Mouse (Mus musculus) cerebellum, adult 9-10 months (tissue): ENCODE results near the gene Clk2.
"Not testable (repeated sequence)": the region's sequence is repeated elsewhere in the genome, so short reads cannot be mapped to it uniquely, and the experiment has no call there.

ENCODE experiments used
- DNase-seq: peaks from one replicate; pipeline ENCODE4 v3.0.0; 2022

Gene Clk2

DNA sequence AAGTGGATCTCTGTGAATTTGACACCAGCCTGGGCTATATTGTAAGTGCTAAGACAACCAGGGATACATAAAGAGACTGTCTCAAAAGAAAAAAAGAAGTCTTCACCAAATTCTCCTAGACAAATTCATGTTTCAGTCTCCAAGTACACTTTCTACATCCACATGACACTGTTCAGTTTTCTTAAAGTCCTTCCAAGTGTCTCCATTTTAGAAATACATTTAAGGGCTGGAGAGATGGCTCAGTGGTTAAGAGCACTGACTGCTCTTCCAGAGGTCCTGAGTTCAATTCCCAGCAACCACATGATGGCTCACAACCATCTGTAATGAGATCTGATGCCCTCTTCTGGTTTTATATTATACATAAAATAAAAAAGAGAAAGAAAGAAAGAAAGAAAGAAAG lies 3.4 kb upstream of the Clk2 start:
- DNase-seq, result not testable (repeated sequence)

DNA sequence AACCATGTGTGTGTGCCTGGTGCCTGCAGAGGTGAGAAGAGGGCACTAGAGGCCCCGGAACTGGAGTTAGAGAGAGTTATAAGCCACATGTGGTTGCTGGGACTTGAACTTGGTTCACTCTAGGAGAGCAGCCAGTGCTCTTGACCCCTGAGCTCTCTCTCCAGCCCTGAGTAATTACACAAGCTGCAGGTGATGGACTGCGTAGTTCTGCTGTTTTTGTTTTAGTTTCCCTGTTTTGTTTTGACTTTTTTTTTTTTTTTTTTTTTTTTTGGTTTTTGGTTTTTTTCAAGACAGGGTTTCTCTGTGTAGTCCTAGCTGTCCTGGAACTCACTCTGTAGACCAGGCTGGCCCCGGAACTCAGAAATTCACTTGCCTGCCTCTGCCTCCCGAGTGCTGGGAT lies 2.8 kb upstream of the Clk2 start:
- DNase-seq, result no peak

DNA sequence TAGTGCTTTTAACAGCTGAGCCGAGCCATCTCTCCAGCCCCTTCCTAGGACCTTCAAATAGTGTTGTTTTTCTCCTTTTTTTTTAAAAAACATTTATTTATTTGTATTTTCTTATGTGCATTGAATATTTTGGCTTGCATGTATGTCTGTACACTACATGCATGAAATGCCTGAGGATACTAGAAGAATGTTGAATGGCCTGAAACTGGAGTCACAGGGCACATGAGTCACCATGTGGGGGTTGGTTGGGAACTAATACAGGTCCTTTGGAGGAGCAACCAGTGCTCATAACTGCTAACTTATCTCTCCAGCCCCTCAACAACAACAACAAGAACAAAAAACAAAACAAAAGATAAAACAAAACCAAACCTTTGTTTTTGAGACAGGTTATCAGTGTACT lies 1.5 kb upstream of the Clk2 start:
- peak; percentile 27 for DNase-seq

DNA sequence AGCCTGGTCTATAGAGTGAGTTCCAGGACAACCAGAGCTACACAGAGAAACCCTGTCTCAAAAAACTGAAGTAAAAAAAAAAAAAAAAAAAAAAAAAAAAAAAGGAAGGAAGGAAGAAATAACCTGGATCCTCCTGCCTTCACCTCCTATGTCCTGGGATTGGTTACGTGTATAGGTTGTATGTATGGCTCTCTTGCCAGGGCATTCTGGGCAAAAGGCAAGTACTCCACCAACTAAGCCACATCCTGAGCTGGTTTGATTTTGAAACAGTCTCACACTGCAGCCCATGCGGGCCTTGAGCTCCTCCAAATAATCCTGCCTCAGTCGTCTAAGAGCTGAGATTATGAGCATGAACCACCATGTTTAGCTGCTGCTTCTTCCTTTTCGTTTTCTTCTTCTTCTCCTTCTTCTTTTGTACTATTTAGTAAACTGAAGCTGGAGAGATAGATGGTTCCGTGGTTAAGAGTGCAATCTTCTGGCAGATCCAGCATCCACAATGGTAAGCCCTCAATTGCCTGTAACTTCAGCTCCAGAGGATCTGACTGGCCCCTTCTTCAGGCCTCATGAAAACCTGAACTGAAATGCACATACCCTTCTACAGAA lies 851 bp upstream of the Clk2 start:
- no peak for DNase-seq

DNA sequence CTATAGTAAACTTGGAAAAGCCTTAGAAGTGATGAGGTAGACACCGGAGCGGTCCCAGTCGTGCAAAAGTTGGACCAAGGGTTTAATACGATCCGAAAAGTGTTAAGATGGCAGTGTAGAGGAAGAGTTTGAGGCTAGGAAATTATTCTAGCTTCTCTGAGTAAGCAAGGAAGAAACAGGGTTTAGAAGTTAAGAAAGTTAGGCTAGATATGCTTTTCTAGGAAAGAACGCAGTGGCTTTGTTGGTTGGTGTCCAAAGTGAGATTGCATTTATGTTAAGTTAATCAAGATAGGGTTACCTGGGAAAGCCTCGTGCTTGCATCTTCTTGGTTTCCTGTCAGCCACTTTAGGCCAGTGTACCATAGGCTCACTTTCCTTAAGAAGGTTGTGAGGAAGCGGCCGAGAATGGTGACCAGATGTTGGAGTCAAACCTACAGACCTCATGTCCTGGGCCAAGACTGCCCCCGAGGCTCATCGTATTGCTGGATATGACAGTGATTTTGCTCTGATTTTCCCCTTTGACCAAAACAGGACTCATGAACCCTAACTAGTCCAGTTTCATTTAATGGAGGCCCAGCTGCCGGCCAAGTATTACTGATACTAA lies 774 bp downstream of the Clk2 start:
- DNase-seq, result no peak

DNA sequence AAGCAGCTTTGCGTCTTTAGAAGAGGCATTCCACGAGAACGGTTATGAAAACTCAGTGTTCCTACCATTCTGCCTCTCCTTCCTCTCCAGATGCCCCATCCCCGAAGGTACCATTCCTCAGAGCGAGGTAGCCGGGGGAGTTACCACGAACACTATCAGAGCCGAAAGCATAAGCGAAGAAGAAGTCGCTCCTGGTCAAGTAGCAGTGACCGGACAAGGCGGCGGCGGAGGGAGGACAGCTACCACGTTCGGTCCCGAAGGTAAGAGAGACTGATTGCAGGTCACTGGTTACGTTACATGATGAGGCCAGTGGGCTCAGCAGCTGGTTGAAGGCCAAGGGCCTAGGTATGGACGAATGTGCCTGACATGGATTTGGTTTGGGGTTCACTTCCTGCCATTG lies 2.4 kb downstream of the Clk2 start:
- DNase-seq, result no peak

DNA sequence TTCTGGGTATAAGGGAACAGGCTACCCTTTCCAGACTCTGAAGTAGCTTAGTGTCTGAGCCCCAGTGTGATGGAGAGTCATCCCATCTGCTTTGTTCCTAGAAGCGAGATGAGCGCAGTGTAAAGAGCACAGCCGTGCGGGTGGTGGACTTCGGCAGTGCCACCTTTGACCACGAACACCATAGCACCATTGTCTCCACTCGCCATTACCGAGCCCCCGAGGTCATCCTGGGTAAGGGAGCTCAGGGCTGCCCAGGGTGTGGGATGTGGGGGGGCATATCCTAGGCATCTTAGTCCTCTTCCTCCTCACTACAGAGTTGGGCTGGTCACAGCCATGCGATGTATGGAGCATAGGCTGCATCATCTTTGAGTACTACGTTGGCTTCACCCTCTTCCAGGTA lies 10.2 kb downstream of the Clk2 start:
- DNase-seq, result no peak

DNA sequence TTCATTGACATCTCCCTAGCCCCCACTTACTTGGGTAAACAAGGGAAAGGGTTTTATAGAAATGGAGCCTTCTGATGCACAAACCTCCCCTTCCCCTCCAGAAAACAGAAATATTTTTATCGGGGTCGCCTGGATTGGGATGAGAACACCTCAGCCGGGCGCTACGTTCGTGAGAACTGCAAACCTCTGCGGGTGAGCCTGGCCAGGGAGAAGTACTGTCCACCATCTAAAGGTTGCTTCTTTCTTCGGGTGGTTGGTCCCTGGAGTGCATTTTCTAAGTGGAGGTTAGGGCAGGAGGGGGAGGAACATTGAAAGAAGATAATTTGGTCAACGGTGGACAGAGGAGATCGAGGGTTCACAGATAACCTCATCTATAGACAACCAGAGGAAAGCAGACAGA lies 10.9 kb downstream of the Clk2 start:
- DNase-seq, result no peak

DNA sequence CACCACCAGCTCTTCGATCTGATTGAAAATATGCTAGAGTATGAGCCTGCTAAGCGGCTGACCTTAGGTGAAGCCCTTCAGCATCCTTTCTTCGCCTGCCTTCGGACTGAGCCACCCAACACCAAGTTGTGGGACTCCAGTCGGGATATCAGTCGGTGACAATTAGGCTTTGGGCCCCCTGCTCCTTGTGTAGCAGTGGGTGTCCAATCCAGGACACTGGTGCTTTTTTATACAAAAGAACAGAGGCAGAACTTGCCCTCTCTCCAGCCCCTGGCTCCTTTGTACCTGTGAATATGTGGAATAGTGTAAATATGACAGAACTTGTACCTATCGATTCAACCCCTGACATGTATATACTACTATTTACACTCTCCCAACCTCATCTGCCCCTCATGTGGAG lies 11.8 kb downstream of the Clk2 start:
- DNase-seq, result no peak

DNA sequence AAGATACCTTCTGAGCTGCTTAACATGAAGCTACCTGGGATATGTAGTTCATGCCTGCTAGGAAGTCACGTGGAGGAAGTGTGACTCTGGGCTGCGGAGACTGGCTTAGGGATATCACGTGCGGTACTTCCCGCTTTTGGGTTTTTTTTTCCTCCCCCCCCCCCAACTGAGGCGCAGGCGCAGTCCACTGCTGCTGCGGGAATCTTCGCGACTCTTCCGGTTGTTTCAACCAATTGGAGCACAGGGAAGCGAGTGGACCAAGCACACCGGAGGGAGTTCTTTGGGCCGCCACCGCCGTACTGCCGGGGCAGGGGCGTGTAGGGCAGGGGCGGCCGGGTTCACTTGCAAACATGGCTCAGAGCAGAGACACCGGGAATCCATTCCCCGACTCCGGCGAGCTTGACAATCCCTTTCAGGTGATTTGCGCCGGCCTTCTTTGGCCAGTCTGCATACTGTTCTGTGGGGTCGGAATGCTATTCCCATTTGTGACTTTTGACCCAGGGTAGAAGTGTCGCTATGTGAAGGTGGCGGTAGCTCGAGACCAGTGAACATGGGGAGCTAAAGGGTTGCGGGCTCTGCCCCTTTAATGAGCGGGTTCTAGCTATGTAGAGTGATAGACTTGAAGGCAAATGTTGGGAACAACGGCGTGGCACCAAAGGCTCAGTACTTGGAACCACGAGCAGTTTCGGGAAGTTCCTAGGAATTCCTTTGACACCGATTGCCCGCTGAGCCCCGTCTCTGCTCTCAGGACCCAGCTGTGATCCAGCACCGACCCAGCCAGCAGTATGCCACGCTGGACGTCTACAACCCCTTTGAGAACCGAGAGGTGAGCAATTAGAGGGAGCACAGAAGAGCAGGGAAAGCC lies 12.9 kb downstream of the Clk2 start, which contains the start of gene Scamp3:
Gene Scamp3 (plus strand): TSS at position 232 of the 865 bp plus-strand sequence.
- peak; percentile 95 for DNase-seq

DNA sequence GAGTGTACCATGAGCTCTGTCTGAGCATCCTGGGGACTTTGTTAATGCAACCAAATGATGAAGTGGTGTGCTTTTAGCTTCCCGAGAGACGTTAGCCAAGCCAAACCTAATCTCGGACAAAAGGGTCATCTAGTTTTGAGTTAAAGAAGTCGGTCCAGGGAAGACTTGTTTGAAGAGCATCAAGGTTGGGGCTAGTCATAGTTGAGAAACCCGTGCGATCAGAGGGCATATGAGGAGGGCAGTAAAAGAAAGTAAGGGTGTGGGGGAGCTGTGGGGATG lies 13.5 kb downstream of the Clk2 start:
- DNase-seq, result no peak

DNA sequence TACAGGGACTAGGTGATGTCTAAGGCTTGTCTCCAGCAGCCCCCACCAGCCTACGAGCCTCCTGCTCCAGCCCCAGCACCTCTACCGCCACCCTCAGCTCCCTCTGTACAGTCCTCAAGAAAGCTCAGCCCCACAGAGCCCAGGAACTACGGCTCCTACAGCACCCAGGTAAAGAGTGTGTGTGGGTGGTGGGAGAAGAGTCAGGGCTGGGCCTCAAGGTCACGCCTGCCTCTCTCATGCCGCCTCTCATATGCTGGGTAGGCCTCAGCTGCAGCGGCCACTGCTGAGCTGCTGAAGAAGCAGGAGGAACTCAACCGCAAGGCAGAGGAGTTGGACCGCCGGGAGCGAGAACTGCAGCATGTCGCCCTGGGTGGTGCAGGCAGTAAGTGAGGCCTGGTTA lies 14.5 kb downstream of the Clk2 start:
- DNase-seq, result no peak

DNA sequence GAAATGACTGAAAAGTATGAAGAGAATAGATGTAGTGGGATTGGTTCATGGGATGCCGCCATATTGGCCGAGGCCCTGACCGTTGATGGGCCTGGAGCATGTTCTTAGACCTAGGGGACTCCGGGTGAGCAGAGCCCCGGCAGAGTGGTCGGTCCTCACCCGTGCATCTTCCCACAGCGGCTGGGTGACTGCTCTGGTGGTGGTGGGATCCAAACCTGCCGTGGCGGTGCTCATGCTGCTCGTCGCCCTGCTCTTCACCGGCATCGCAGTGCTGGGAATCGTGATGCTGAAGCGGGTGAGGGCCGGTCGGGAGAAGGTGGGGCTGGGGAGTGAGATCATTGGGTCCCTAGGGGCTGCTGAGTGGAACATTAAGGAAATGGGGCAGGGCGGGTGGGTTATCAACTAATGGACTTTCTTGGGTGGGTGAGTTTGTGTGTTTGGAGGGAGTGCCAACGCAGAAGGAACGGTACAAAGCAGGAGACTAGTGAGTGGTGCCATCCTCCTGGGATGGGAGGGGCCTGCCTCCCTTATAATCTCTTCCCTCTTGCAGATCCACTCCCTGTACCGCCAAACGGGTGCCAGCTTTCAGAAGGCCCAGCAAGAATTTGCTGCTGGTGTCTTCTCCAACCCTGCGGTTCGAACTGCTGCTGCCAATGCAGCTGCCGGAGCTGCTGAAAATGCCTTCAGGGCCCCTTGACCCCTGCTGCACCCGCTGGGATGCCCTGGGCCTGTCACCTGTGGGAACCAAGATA lies 17.3 kb downstream of the Clk2 start:
- peak; percentile 57 for DNase-seq

DNA sequence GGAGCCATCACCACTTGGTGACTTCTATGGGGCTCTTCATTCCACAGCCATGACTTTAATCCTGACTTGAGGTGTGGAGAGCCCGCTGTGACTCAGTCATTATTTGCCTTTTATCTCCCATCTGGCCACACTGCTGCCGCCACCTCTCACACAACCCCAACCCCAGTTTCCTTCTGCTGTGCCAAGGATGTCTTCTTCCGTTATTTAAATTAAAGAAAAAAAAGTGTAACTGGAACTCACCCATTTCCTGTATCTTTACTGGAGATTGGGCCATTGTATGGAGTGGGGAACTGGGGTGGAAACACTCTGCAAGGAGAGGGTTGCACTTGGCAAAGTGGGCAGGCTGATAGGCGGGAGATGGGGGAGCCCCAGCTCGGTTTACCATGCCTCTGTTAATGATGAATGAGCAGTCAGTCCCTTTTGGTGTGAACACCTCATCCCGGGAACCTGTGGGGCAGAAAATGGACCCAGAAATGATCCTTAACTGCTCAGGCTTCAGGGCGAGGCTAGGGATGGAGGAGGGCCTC lies 18.0 kb downstream of the Clk2 start:
- DNase-seq, result no peak

DNA sequence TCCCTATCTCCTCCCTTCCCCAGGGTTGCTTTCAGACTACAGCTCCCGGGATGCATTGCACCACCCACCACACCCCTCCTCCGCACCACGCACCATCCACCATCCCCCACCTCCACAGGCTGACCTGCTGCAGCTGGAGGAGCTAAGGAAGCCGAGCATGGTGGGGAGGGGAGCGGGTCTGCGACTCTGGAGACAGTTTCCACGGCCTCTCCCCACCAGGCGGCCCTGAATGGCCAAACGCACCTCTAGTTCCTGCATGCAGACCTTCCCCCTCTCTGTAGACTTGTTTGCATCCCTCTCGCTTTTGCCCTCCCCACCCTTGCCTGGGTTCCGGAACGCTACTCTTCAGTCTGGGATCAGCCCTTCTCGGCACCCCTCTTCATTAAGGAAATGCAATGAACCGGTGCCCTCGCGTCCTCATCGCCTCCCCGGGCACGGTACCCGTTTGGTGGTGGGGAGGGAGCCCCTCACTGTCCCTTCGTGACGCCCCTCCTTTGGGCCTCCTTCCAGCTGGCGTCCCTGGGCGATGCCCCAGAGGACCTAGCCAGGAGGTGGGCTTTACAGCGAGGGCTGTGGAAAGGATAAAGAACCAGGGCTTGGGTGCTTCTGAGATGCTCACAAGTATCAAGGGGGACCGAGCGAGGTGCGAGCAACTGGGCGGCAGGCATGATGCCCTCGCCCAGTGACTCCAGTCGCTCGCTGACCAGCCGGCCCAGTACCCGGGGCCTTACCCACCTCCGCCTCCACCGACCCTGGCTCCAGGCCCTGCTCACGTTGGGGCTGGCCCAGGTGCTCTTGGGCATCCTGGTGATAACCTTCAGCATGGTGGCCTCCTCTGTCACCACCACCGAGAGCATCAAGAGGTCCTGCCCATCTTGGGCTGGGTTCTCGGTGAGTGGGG lies 18.7 kb downstream of the Clk2 start, which contains the start of gene Fam189b:
Gene Fam189b (plus strand): TSS at position 86 of the 901 bp plus-strand sequence.
- peak; percentile 92 for DNase-seq

DNA sequence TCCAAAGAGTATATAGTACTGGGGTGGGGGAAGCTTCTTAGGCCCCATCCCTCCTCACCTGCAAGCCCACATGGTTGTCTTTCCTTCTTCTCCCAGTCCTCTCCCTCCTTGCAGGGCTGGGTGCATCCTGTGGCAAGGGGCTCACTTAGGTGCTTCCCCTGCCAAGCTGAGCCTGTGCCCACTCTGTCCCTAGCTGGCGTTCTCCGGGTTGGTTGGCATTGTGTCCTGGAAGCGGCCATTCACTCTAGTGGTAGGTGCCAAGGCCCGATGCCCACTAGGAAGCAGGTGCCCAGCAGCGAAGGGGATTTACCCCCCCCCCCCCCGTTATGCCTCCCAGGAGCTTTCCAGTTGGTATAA lies 19.3 kb downstream of the Clk2 start:
- peak; percentile 52 for DNase-seq

DNA sequence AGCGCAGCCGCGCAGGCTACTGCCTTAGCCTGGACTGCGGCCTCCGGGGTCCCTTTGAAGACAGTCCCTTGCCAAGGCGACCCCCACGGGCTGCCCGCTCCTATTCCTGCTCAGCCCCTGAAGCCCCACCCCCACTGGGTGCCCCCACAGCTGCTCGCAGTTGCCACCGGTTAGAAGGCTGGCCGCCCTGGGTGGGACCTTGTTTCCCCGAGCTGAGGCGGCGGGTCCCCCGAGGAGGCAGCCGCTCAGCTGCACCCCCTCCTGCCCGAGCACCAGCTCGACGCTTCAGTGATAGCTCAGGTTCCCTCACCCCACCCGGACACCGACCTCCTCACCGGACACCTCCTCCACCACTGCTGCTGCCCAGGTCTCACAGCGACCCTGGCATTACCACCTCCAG lies 22.6 kb downstream of the Clk2 start:
- DNase-seq, result no peak

DNA sequence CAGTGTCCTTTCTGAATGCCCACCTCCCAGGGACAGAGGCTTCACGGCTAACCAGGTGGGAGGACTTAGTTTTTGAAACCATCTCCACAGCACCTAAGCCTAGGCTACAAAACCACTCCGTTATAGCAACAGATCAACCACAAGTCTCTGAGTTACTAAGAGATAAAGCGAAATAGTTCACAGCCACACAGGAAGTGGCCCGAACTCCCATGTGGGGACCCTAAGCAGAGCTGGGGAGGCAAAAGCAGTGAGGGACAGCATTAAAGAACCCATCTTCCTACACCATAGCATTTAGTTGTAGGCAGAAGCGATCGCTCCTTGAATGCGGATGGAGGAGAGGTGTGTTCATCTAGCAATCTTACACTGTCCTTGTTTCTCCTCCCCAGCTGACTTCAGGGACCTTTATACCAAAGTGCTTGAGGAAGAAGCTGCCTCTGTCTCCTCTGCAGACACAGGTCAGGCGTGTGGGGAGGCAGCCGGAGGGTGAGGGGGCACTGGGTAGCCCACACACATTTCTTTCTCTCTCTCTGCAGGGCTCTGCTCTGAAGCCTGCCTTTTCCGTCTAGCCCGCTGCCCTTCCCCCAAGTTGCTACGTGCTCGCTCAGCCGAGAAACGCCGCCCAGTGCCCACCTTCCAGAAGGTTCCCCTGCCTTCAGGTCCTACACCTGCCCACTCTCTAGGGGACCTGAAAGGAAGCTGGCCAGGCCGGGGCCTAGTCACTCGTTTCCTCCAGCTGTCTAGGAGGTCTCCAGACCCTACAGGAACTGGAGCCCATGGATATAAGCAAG lies 23.3 kb downstream of the Clk2 start:
- no peak for DNase-seq

DNA sequence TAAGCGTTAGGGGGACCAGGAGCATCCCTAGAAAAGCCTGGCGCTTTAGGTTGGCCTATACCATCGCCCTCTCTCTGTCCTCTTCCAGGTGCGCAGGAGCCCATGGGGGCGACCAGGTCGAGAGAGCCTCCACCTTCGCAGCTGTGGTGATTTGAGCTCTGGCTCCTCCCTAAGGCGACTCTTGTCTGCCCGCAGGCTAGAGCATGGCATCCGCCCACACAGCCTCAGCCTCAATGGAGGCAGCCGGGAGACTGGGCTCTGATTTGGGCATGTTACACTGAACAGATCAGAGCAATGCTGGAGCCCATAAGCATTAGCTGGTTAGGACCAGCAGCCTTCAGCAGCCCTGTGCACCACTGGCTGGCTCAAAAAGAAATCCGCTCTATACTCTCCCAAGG lies 23.9 kb downstream of the Clk2 start:
- no peak for DNase-seq

DNA sequence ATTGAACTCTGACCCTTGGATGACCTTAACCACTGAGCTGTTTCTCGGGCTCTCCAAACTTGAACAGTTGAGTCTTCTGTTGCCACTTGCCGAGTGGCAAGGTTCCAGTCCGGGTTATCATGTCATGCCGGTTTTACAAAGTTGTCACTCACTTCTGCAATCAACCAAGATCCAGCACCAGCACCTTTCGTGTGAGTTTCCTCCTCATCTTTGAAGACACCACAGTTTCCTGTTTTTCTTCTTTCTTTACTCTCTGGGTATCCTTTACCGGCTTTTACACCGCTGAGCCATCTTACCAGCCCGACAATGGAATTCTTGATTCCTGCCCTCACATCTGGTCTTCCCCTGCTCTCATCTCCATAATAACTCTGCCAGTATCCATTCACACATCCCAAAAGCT lies 25.8 kb downstream of the Clk2 start:
- DNase-seq, result no peak

DNA sequence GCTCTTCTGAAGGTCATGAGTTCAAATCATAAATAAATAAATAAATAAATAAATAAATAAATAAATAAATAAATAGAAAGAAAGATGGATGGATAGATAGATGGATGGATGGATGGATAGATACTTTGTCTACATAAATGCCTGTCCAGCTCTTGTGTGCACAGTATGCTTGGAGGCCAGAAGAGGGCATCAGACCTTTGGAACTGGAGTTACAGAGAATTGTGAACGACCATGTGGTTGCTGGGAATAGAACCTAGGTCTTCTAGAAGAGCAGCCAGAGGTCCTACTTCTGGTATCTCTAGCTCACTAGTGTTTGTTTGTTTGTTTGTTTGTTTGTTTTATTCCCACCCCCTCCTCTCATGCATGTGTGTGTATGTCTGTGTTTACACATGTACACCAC lies 28.8 kb downstream of the Clk2 start:
- no peak for DNase-seq

DNA sequence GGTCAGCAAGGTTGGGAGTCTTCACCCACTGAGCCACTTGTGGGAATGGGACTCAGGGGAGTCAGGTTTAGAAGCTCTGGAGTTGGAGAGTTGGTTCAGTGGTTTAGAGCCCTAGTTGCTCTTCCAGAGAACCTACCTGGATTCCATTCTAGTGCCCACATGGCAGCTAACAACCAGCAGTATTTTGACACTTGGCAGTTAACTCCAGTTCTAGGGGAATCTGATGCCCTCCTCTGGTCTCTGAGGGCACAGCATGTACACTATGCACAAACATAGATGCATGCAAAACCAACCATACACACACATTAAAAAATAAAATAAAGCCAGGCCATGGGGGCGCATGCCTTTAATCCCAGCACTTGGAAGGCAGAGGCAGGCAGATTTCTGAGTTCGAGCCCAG lies 29.3 kb downstream of the Clk2 start:
- DNase-seq, result no peak
